Mouse (Mus musculus): ENCODE measurements around the gene Polr3h. TPM values are rescaled to one million over a fixed set of nuclear protein-coding genes. Genes with fewer than 3 reads are reported as not detected.
A peak's percentile ranks its signal among the peaks of the same experiment; 100 is the strongest.

Polr3h gene
- polyA plus RNA-seq, 1 experiment from 2014 or later = 100.0 TPM

DNA sequence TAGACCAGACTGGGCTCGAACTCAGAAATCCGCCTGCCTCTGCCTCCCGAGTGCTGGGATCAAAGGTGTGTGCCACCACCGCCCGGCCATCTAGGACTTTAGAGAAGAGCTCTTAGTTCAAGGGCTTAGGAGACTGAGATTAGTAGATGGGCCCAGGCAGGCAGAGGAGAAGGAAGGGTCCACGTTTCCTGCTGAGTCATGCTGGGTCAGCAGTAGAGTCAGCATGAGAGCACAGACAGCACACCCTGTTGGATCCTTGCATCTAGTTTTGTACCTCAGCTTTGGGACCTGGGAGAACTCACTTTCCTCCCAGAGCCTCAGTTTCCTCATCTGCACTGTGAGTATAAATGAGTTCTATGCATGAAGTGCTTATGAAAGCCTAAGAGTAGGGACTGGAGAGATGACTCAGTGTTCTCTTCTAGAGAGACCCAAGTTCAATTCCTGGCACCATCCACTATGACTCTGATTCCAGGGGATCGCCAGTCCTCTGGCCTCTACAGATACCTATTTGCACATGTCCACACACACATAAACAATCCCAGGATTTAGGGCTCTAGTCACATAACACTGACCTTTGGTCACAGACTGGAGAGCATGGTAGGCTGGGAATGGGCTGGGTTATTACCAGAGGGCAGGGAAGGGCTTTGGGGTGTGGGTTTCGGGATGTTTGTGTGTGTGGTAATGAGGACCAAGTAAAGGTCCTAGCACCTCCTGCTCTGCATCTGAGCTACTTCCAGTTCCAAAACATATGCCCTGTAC lies 34.0 kb downstream of the Polr3h start:
- ATAC-seq (ENCODE audit: low FRiP score) = no peak
- Histone ChIP-seq H3K4me1 (replicated peaks; ENCODE audit: control insufficient read depth, insufficient read depth, low read length) (no peaks in the 10 kb centered on the region), H3K27me3 (ENCODE audit: control insufficient read depth, insufficient read depth, low read length) (no peaks in the 10 kb centered on the region), H3K9me3 (ENCODE audit: control insufficient read depth, low read length) (no peaks in the 10 kb centered on the region), H3K9ac (no peak overlapping the region), H3K4me2 (replicated peaks) (no peak overlapping the region), H3K36me3 (replicated peaks; ENCODE audit: control insufficient read depth, insufficient read depth) (peaks cover 78% of the 10 kb centered on the region), H3K27ac (no peak overlapping the region), H3K4me3 (replicated peaks; ENCODE audit: low read length) (no peak overlapping the region)
- WGBS = 95% methylated on average over 8 of the region's 8 CpGs
- DNase-seq (ENCODE audit: low spot score) = no peak

DNA sequence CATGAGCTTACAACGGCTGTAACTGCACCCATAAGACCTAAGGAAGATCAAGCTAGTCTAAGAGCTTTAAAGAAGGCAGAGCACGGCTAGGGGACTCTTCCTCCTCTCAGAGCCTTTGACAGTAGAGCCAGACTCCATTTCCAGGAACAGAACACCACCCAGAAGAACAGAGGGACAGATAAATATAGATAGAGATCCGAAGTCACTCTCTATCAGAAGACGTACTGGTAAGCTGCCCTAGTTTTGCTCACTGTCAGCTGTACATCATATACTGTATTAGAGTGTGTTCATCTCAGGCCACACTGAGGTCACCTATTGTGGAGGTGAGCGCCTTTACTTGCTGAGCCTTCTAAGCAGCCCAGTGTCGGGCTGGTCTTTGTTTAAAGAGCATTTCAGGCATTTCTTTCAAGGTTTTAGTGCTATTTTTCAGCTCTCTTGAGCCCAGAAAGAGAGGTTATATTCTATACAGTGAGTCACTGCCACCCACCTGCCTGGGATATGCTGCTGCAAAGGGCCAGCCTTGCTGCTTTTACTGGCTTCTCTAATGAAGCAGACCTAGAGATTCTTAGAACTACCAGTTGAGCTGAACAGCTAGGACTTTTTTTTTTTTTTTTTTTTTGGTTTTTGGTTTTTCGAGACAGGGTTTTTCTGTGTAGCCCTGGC lies 34.8 kb downstream of the Polr3h start:
- Histone ChIP-seq H3K4me2 (replicated peaks) (no peak overlapping the region), H3K9me3 (ENCODE audit: control insufficient read depth, low read length) (no peaks in the 10 kb centered on the region), H3K36me3 (replicated peaks; ENCODE audit: control insufficient read depth, insufficient read depth) (peaks cover 71% of the 10 kb centered on the region), H3K27me3 (ENCODE audit: control insufficient read depth, insufficient read depth, low read length) (no peaks in the 10 kb centered on the region), H3K27ac (no peak overlapping the region), H3K4me3 (replicated peaks; ENCODE audit: low read length) (no peak overlapping the region), H3K9ac (no peak overlapping the region), H3K4me1 (replicated peaks; ENCODE audit: control insufficient read depth, insufficient read depth, low read length) (no peaks in the 10 kb centered on the region)
- no peak for DNase-seq (ENCODE audit: low spot score)
- no peak for ATAC-seq (ENCODE audit: low FRiP score)
- WGBS = 95% methylated on average over 7 of the region's 7 CpGs

GRCm38 (mm10) chr15:81889175-81889574 lies 36.9 kb downstream of the Polr3h start:
- no peak for DNase-seq (ENCODE audit: low spot score)
- Histone ChIP-seq H3K9me3 (ENCODE audit: control insufficient read depth, low read length) (no peaks in the 10 kb centered on the region), H3K36me3 (replicated peaks; ENCODE audit: control insufficient read depth, insufficient read depth) (peaks cover 52% of the 10 kb centered on the region), H3K27me3 (ENCODE audit: control insufficient read depth, insufficient read depth, low read length) (no peaks in the 10 kb centered on the region), H3K4me2 (replicated peaks) (no peak overlapping the region), H3K27ac (no peak overlapping the region), H3K4me3 (replicated peaks; ENCODE audit: low read length) (no peak overlapping the region), H3K4me1 (replicated peaks; ENCODE audit: control insufficient read depth, insufficient read depth, low read length) (no peaks in the 10 kb centered on the region), H3K9ac (no peak overlapping the region)
- WGBS = 95% methylated on average over 7 of the region's 7 CpGs
- ATAC-seq (ENCODE audit: low FRiP score) = no peak

- Histone ChIP-seq H3K4me3 (replicated peaks; ENCODE audit: low read length) (no peak overlapping the region), H3K27me3 (ENCODE audit: control insufficient read depth, insufficient read depth, low read length) (no peaks in the 10 kb centered on the region), H3K9me3 (ENCODE audit: control insufficient read depth, low read length) (no peaks in the 10 kb centered on the region), H3K4me1 (replicated peaks; ENCODE audit: control insufficient read depth, insufficient read depth, low read length) (no peaks in the 10 kb centered on the region), H3K36me3 (replicated peaks; ENCODE audit: control insufficient read depth, insufficient read depth) (peaks cover 31% of the 10 kb centered on the region), H3K4me2 (replicated peaks) (no peak overlapping the region), H3K9ac (no peak overlapping the region), H3K27ac (no peak overlapping the region)
- DNase-seq (ENCODE audit: low spot score) = no peak
- WGBS = 92% methylated on average over 6 of the region's 6 CpGs
- ATAC-seq (ENCODE audit: low FRiP score) = no peak
Observed at GRCm38 (mm10) chr15:81886795-81887550, 39.1 kb downstream of the Polr3h start.

GRCm38 (mm10) chr15:81885418-81885934 lies 40.6 kb downstream of the Polr3h start:
- Histone ChIP-seq H3K4me2 (replicated peaks) (no peak overlapping the region), H3K4me3 (replicated peaks; ENCODE audit: low read length) (no peak overlapping the region), H3K36me3 (replicated peaks; ENCODE audit: control insufficient read depth, insufficient read depth) (peaks cover 16% of the 10 kb centered on the region), H3K9ac (no peak overlapping the region), H3K4me1 (replicated peaks; ENCODE audit: control insufficient read depth, insufficient read depth, low read length) (peaks cover 7% of the 10 kb centered on the region; the same call in 1 of the 2 replicates), H3K27ac (no peak overlapping the region), H3K9me3 (ENCODE audit: control insufficient read depth, low read length) (no peaks in the 10 kb centered on the region), H3K27me3 (ENCODE audit: control insufficient read depth, insufficient read depth, low read length) (no peaks in the 10 kb centered on the region)
- DNase-seq (ENCODE audit: low spot score) (no peak), ATAC-seq (ENCODE audit: low FRiP score) (no peak)
- 69% methylated on average over 3 of the region's 3 CpGs for WGBS

DNA sequence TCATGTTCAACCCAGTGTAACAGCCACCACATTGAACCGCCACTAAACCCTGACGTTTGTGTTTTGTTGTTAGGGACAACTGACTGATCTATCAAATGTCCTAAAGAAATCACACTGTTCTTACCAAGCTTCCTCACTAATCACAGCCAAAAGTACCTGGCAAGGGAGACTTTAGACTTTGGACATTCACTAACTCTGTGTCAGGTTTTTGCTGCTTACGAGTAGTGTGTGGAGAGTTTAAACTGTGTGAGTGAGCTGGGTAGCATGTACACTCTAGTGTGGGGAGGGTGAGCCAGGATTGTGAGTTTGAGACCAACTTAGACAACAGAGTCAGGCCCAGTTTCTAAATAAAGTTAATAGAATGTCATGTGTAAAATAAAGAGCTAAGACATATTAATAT lies 43.7 kb downstream of the Polr3h start:
- Histone ChIP-seq H3K36me3 (replicated peaks; ENCODE audit: control insufficient read depth, insufficient read depth) (no peaks in the 10 kb centered on the region; the same call in 1 of the 2 replicates), H3K27ac (no peak overlapping the region), H3K4me2 (replicated peaks) (no peak overlapping the region), H3K9me3 (ENCODE audit: control insufficient read depth, low read length) (no peaks in the 10 kb centered on the region), H3K4me3 (replicated peaks; ENCODE audit: low read length) (no peak overlapping the region), H3K9ac (no peak overlapping the region), H3K4me1 (replicated peaks; ENCODE audit: control insufficient read depth, insufficient read depth, low read length) (peaks cover 26% of the 10 kb centered on the region), H3K27me3 (ENCODE audit: control insufficient read depth, insufficient read depth, low read length) (no peaks in the 10 kb centered on the region)
- WGBS = 94% methylated on average over 3 of the region's 3 CpGs
- ATAC-seq (ENCODE audit: low FRiP score) (no peak), DNase-seq (ENCODE audit: low spot score) (no peak)

- Histone ChIP-seq H3K36me3 (replicated peaks; ENCODE audit: control insufficient read depth, insufficient read depth) (no peaks in the 10 kb centered on the region), H3K4me2 (replicated peaks) (peak overlapping the region; percentile 16), H3K9me3 (ENCODE audit: control insufficient read depth, low read length) (no peaks in the 10 kb centered on the region), H3K9ac (peak overlapping the region; percentile 10), H3K27ac (peak overlapping the region; percentile 90), H3K27me3 (ENCODE audit: control insufficient read depth, insufficient read depth, low read length) (no peaks in the 10 kb centered on the region), H3K4me3 (replicated peaks; ENCODE audit: low read length) (no peak overlapping the region), H3K4me1 (replicated peaks; ENCODE audit: control insufficient read depth, insufficient read depth, low read length) (peaks cover 26% of the 10 kb centered on the region)
- ATAC-seq (ENCODE audit: low FRiP score) (peak; percentile 93), DNase-seq (ENCODE audit: low spot score) (peak; percentile 71)
- 45% methylated on average over 5 of the region's 5 CpGs for WGBS
Observed at GRCm38 (mm10) chr15:81879531-81880401, 46.3 kb downstream of the Polr3h start.

GRCm38 (mm10) chr15:81872262-81873136 lies 53.5 kb downstream of the Polr3h start, which contains the start of gene Aco2:
Aco2 (plus strand) TSS chr15:81872309.
- peak within 1 kb of the TSS; percentile 99 for H3K27ac ChIP-seq
- peaks cover 31% of the 10 kb centered on the region for H3K36me3 ChIP-seq (replicated peaks; ENCODE audit: control insufficient read depth, insufficient read depth)
- ATAC-seq (ENCODE audit: low FRiP score) = peak; percentile 84
- no peaks in the 10 kb centered on the region for H3K9me3 ChIP-seq (ENCODE audit: control insufficient read depth, low read length)
- peaks cover 16% of the 10 kb centered on the region for H3K4me1 ChIP-seq (replicated peaks; ENCODE audit: control insufficient read depth, insufficient read depth, low read length)
- peak; percentile 100 for DNase-seq (ENCODE audit: low spot score)
- H3K4me3 ChIP-seq (replicated peaks; ENCODE audit: low read length) = peak within 1 kb of the TSS; percentile 72
- peak within 1 kb of the TSS; percentile 74 for H3K4me2 ChIP-seq (replicated peaks)
- peak within 1 kb of the TSS; percentile 82 for H3K9ac ChIP-seq
- no peaks in the 10 kb centered on the region for H3K27me3 ChIP-seq (ENCODE audit: control insufficient read depth, insufficient read depth, low read length)
- under 1% methylated on average over 53 of the region's 53 CpGs for WGBS

Measured in hindbrain, embryonic 14.5 days (tissue).